Mouse (Mus musculus): ENCODE measurements around the gene Sugp2.
A peak's percentile ranks its signal among the peaks of the same experiment; 100 is the strongest.

Gene Sugp2

DNA sequence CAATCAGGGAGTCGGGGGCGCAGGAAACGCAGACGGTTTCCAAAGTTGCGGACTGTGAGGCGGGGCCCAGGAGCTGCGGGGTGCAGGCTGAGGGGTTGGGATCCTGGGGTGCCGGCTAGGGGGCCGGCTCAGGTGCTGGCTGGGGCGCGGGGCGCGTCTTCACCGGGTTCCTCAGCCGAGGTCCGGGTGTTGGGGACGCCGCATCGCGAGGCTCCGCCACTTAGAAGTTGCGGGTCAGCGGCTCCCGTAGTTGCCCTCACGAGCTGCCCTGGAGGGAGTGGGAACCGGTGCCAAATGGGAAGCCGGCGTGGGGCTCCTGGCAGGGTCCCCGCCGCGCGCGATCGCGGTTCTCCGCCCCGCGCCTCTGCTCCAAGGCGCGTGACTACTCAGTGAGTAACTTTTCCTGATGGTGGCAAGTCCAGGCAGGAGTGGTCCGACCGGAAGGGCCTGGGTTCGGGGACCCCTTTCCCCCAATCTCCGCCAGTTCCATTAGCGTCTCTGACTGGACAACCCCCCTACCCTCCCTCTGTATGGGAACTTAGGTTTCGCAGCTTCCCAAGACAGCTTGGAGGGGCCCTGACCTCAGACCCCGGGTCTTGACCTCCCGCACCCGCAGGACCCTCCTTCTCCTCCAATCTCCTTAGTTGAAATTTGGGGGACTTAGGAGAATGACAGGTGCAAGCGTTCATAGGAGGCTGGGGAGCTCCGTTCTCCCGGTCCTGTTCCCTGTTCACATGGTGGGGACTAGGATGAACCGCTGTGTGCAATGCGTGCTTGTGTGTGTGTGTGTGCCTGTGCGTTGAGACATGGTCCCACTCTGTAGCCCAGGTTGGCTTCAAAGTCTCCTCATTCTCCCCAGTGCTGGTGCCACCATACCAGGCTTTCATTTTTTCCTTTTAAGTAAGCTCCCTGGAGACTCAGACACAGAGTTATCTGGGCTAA lies 49.4 kb downstream of the Sugp2 start:
- peak in 1 of 2 experiments; percentile 7 for DNase-seq

GRCm38 (mm10) chr8:70284421-70284820 lies 50.4 kb downstream of the Sugp2 start:
- DNase-seq = no peak

GRCm38 (mm10) chr8:70285304-70285703 lies 51.3 kb downstream of the Sugp2 start:
- no peak for DNase-seq

DNA sequence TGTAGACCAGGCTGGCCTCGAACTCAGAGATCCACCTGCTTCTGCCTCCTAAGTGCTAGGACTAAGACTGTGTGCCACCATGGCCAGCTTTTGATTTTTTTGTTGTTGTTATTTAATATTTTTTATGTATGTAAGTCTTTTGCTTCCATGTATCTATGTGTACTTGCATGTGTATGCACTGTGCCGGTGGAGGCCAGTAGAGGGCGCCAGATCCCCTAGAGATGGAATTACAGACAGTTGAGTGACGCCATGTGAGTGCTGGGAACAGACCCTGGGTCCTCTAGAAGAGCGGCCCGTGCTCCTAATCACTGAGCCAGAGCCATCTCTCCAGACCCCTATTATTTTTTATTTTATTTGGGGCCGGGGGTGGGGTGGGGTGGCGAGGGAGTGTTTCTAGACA lies 52.7 kb downstream of the Sugp2 start:
- DNase-seq = peak in 1 of 2 experiments; percentile 20

- no peak for DNase-seq
Observed at GRCm38 (mm10) chr8:70293988-70294405, 60.0 kb downstream of the Sugp2 start.

GRCm38 (mm10) chr8:70300881-70301280 lies 66.9 kb downstream of the Sugp2 start:
- no peak for DNase-seq

- peak; percentile 90 for DNase-seq
Observed at GRCm38 (mm10) chr8:70302358-70302890, 68.4 kb downstream of the Sugp2 start, which contains the start of the genes Ddx49 and Cope. Gene Ddx49, minus strand, starts transcription at chr8:70302489. Gene Cope, plus strand, starts transcription at chr8:70302518.

DNA sequence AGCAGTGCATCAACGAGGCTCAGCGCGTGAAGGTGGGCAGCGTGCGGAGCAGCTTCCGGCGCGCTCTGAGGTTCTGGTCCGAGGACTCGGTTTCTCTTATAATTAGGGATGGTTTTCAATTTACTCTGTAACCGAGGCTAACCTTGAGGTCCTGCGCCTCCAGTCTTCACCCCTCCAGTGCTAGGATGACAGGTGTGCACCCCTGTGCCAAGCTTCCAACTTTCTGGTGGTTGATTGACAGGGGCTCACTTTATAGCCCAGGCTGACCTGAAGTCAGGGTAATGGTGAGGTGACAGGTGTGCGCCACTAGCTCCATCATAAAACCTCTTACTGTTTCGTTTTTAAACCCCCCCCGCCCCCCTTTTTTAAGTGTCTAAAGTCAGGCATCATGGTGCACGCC lies 68.9 kb downstream of the Sugp2 start:
- no peak for DNase-seq

GRCm38 (mm10) chr8:70309311-70309710 lies 75.3 kb downstream of the Sugp2 start:
- peak in 1 of 2 experiments; percentile 23 for DNase-seq

- DNase-seq = no peak
Observed at GRCm38 (mm10) chr8:70313399-70313798, 79.4 kb downstream of the Sugp2 start.

- peak; percentile 59 to 64 for DNase-seq
Observed at GRCm38 (mm10) chr8:70315624-70316510, 81.8 kb downstream of the Sugp2 start, which contains the start of gene Cers1. Gene Cers1, plus strand, starts transcription at chr8:70315775.

GRCm38 (mm10) chr8:70316511-70317504 lies 82.8 kb downstream of the Sugp2 start:
- DNase-seq = no peak

DNA sequence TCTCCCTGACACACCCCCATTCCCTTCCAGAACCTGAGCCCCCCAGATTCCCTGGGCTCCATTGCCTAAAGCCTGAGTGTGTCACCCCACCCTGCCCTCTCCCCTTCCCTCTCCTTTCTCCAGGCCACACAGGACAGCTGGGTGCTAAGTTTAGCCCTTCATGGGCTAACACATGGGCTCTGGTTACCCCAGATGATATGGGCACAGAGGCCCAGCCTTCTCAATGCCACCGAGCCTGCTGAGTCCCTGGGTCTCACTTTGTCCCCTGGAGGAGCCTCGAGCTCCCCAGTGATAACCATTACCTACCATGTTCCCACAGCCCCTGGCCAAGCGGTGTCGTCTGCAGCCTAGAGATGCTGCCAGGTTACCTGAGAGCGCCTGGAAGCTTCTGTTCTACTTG lies 83.8 kb downstream of the Sugp2 start:
- DNase-seq = no peak

DNA sequence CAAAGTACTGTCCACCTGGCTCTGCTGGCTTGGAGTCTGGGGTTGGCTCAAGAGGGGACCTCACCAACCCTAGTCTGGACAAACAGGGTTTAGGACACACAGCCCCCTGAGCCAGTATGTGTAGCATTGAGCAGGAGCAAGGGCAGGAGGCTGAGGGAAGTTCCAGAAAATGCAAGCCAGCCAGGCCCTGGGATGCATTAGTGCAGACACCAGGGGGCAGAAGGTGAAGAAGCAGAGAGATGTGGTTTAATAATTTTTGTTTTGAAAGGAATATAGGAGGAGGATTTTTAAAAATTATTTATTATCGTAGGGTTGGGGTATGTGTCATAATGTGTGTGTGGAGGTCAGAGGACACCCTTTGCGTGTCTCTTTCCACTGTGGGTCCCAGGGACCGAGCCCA lies 89.7 kb downstream of the Sugp2 start:
- DNase-seq = no peak

- DNase-seq = no peak
Observed at GRCm38 (mm10) chr8:70327512-70327911, 93.5 kb downstream of the Sugp2 start.

- DNase-seq = peak in 1 of 2 experiments; percentile 37
Observed at GRCm38 (mm10) chr8:70329124-70329834, 95.3 kb downstream of the Sugp2 start, which contains the start of gene Gdf1. Gene Gdf1, plus strand, starts transcription at chr8:70329817.

Measured in thymus, postnatal 36 days (tissue).